Comparison of ENCODE assay signal across 8 mouse cellular contexts in the genomic region with DNA sequence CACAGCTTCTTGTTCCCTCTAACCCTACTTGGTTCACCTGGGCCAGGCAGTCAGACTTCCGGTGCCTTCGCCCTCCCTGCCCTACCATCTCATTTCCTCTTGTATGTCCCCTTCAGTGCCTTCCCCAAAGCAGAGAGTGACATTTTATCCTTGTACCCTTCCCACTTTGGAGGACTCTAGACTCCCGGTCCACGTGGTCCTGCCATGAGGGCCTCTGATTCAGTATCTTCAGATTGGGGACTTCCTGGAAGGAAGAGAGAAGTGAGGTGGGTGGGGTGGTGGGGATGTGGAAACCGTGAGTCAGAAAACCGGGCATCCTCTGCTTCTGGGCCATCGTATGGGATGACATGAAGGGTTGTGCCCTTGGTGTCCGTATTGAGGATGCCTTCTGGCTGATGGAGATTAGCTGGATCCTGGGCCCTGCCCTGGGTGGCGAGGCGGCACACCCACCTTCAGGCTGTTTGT. TPM values are rescaled to one million over a fixed set of nuclear protein-coding genes. Genes with fewer than 3 reads are reported as not detected.
DNase-seq lines count a peak whose midpoint lies in the region; ATAC-seq and TF ChIP-seq lines count a peak whose summit lies in the region.

No protein-coding gene starts in this region.

- peak overlapping the region; percentile 100 for H3K4me2 ChIP-seq in embryonic facial prominence, embryonic 11.5 days (ENCODE audit: low read depth, low read length)
- H3K4me2 ChIP-seq in hindbrain, embryonic 11.5 days (replicated peaks; ENCODE audit: low read depth, low read length), result peak overlapping the region; percentile 99
- peak overlapping the region; percentile 86 for H3K4me2 ChIP-seq in liver, embryonic 14.5 days (ENCODE audit: low read depth)

- no peak for DNase-seq in embryonic facial prominence, embryonic 11.5 days (ENCODE audit: low spot score)
- peak; percentile 21 for DNase-seq in hindbrain, embryonic 11.5 days (ENCODE audit: low spot score)
- DNase-seq in liver, embryonic 14.5 days (ENCODE audit: low read depth in 3 of 3, low spot score in 3 of 3), result peak; percentile 86 to 88 (median 87)
- DNase-seq in naive thymus-derived CD4-positive, alpha-beta T cell, adult 2 months (ENCODE audit: low read depth), result peak; percentile 66
- no peak for DNase-seq in layer of hippocampus, postnatal 10 days (ENCODE audit: low spot score in 2 of 2)
- no peak for DNase-seq in frontal cortex, postnatal 25 days (ENCODE audit: low spot score in 2 of 2)
- no peak for DNase-seq in gastrocnemius, postnatal 10 days

- peak overlapping the region; percentile 77 for H3K9ac ChIP-seq in embryonic facial prominence, embryonic 11.5 days (replicated peaks; ENCODE audit: low read length)
- H3K9ac ChIP-seq in hindbrain, embryonic 11.5 days (ENCODE audit: low read depth, low read length), result peak overlapping the region; percentile 16; the same call in 1 of the 2 replicates
- H3K9ac ChIP-seq in liver, embryonic 14.5 days (replicated peaks), result peak overlapping the region; percentile 98

- H3K27me3 ChIP-seq in E14TG2a.4 (ENCODE audit: insufficient read depth, low read length), result no peaks in the 10 kb centered on the region
- no peaks in the 10 kb centered on the region; the same call in 1 of the 2 replicates for H3K27me3 ChIP-seq in embryonic facial prominence, embryonic 11.5 days (ENCODE audit: control insufficient read depth, insufficient read depth, low read length)
- no peaks in the 10 kb centered on the region for H3K27me3 ChIP-seq in hindbrain, embryonic 11.5 days (ENCODE audit: control insufficient read depth, insufficient read depth, low read length)
- H3K27me3 ChIP-seq in liver, embryonic 14.5 days (ENCODE audit: control insufficient read depth, insufficient read depth, low read length), result no peaks in the 10 kb centered on the region

- 10% methylated on average over 9 of the region's 10 CpGs for WGBS in embryonic facial prominence, embryonic 11.5 days
- 16% methylated on average over 10 of the region's 10 CpGs for WGBS in hindbrain, embryonic 11.5 days
- 3% methylated on average over 10 of the region's 10 CpGs for WGBS in liver, embryonic 14.5 days (ENCODE audit: insufficient replicate concordance)

- peak overlapping the region; percentile 93 for H3K4me3 ChIP-seq in E14TG2a.4 (replicated peaks; ENCODE audit: low read length)
- peak overlapping the region; percentile 71 for H3K4me3 ChIP-seq in embryonic facial prominence, embryonic 11.5 days (ENCODE audit: low read depth, low read length)
- peak overlapping the region; percentile 71 for H3K4me3 ChIP-seq in hindbrain, embryonic 11.5 days (ENCODE audit: low read depth, low read length)
- peak overlapping the region; percentile 87 to 98 for H3K4me3 ChIP-seq in liver, embryonic 14.5 days (ENCODE audit: insufficient read depth in 1 of 2, low read depth in 2 of 2, low read length in 2 of 2)

- TF ChIP-seq EP300 in liver, embryonic 14.5 days (IDR thresholded peaks at IDR 0.05; ENCODE audit: low read depth), result peak; percentile 75; the same call in 1 of the 2 replicates

- H3K9me3 ChIP-seq in E14TG2a.4 (ENCODE audit: low read length), result no peaks in the 10 kb centered on the region
- H3K9me3 ChIP-seq in embryonic facial prominence, embryonic 11.5 days (replicated peaks; ENCODE audit: control insufficient read depth, low read length), result no peaks in the 10 kb centered on the region
- H3K9me3 ChIP-seq in hindbrain, embryonic 11.5 days (ENCODE audit: control insufficient read depth, low read length), result no peaks in the 10 kb centered on the region
- no peaks in the 10 kb centered on the region for H3K9me3 ChIP-seq in liver, embryonic 14.5 days (ENCODE audit: control insufficient read depth, low read length)

- H3K36me3 ChIP-seq in E14TG2a.4 (ENCODE audit: insufficient read depth, low read length), result peaks cover 52% of the 10 kb centered on the region
- H3K36me3 ChIP-seq in embryonic facial prominence, embryonic 11.5 days (replicated peaks; ENCODE audit: control insufficient read depth, insufficient read depth, low read depth, low read length), result no peaks in the 10 kb centered on the region
- H3K36me3 ChIP-seq in hindbrain, embryonic 11.5 days (ENCODE audit: control insufficient read depth, insufficient read depth, low read length), result no peaks in the 10 kb centered on the region
- H3K36me3 ChIP-seq in liver, embryonic 14.5 days (replicated peaks; ENCODE audit: control insufficient read depth, insufficient read depth, low read depth), result peaks cover 46% of the 10 kb centered on the region

- H3K4me1 ChIP-seq in E14TG2a.4 (replicated peaks; ENCODE audit: low read depth, low read length), result peaks cover 71% of the 10 kb centered on the region
- peaks cover 5% of the 10 kb centered on the region; the same call in 1 of the 2 replicates for H3K4me1 ChIP-seq in embryonic facial prominence, embryonic 11.5 days (ENCODE audit: control insufficient read depth, insufficient read depth, low read length)
- peaks cover 6% of the 10 kb centered on the region; the same call in 1 of the 2 replicates for H3K4me1 ChIP-seq in hindbrain, embryonic 11.5 days (replicated peaks; ENCODE audit: control insufficient read depth, insufficient read depth, low read length)
- H3K4me1 ChIP-seq in liver, embryonic 14.5 days (replicated peaks; ENCODE audit: control insufficient read depth in 2 of 2, insufficient read depth in 2 of 2, low read length in 1 of 2), result peaks cover 22 to 24% of the 10 kb centered on the region in 2 experiments

- ATAC-seq in embryonic facial prominence, embryonic 11.5 days (replicated peaks; ENCODE audit: insufficient number of reproducible peaks, low FRiP score, low TSS enrichment, low read depth), result no peak
- ATAC-seq in hindbrain, embryonic 11.5 days (ENCODE audit: low FRiP score), result no peak
- ATAC-seq in liver, embryonic 14.5 days (ENCODE audit: insufficient read depth), result peak; percentile 90

- no peak for TF ChIP-seq CTCF in E14TG2a.4 (conservative IDR thresholded peaks at IDR 0.05; ENCODE audit: low read length)
- TF ChIP-seq CTCF in liver, embryonic 14.5 days (IDR thresholded peaks at IDR 0.05; ENCODE audit: low read depth), result 0 out of 2 replicates have a peak, but pooled peaks have one; percentile 2

- no peak overlapping the region for H3K27ac ChIP-seq in embryonic facial prominence, embryonic 11.5 days (replicated peaks; ENCODE audit: low read depth, low read length)
- H3K27ac ChIP-seq in hindbrain, embryonic 11.5 days (ENCODE audit: low read depth, low read length), result no peak overlapping the region
- H3K27ac ChIP-seq in liver, embryonic 14.5 days, result peak overlapping the region; percentile 94

RNA-seq across cellular contexts. Expression of gene Slc1a5, which starts 2.1 kb away (rescaled TPM):
- 19.6 and 19.7 TPM in 2 replicates for polyA plus RNA-seq in embryonic facial prominence, embryonic 11.5 days (2014; fragmentation: Nextera tagmentation; extraction: Ambion mirVana)
- 15.0 and 15.1 TPM in 2 replicates for polyA plus RNA-seq in hindbrain, embryonic 11.5 days (2014; fragmentation: Nextera tagmentation; extraction: Ambion mirVana)
- polyA plus RNA-seq in liver, embryonic 14.5 days (2012; rRNA removed), result 157 and 160 TPM in 2 replicates
- 61.7 and 67.3 TPM in 2 replicates for polyA plus RNA-seq in liver, embryonic 14.5 days (2014; fragmentation: Nextera tagmentation; extraction: Ambion mirVana)
- 1 to 10 TPM; 4.0 to 4.6 TPM for total RNA-seq in layer of hippocampus, postnatal 10 days (2021)
- 10 to 100 TPM; 32.5 to 34.9 TPM for total RNA-seq in gastrocnemius, postnatal 10 days (2021)

RNA-seq across cellular contexts. Expression of gene Strn4, which starts 32.4 kb away (rescaled TPM):
- polyA plus RNA-seq in embryonic facial prominence, embryonic 11.5 days (2014; fragmentation: Nextera tagmentation; extraction: Ambion mirVana), result 102 and 121 TPM in 2 replicates
- polyA plus RNA-seq in hindbrain, embryonic 11.5 days (2014; fragmentation: Nextera tagmentation; extraction: Ambion mirVana), result 112 and 130 TPM in 2 replicates
- 41.3 and 43.0 TPM in 2 replicates for polyA plus RNA-seq in liver, embryonic 14.5 days (2012; rRNA removed)
- 27.2 and 32.2 TPM in 2 replicates for polyA plus RNA-seq in liver, embryonic 14.5 days (2014; fragmentation: Nextera tagmentation; extraction: Ambion mirVana)
- 100 to 1,000 TPM; 260 to 286 TPM for total RNA-seq in layer of hippocampus, postnatal 10 days (2021)
- 10 to 100 TPM; 42.3 to 46.1 TPM for total RNA-seq in gastrocnemius, postnatal 10 days (2021)

RNA-seq across cellular contexts. Expression of gene Fkrp, which starts 33.3 kb away (rescaled TPM):
- polyA plus RNA-seq in embryonic facial prominence, embryonic 11.5 days (2014; fragmentation: Nextera tagmentation; extraction: Ambion mirVana), result 21.0 and 24.9 TPM in 2 replicates
- polyA plus RNA-seq in hindbrain, embryonic 11.5 days (2014; fragmentation: Nextera tagmentation; extraction: Ambion mirVana), result 21.9 and 22.7 TPM in 2 replicates
- polyA plus RNA-seq in liver, embryonic 14.5 days (2012; rRNA removed), result 5.6 and 6.6 TPM in 2 replicates
- 7.2 and 8.9 TPM in 2 replicates for polyA plus RNA-seq in liver, embryonic 14.5 days (2014; fragmentation: Nextera tagmentation; extraction: Ambion mirVana)
- total RNA-seq in layer of hippocampus, postnatal 10 days (2021), result 10 to 100 TPM; 42.2 to 45.0 TPM
- total RNA-seq in gastrocnemius, postnatal 10 days (2021), result 10 to 100 TPM; 23.2 to 23.3 TPM

RNA-seq across cellular contexts. Expression of gene Ap2s1, which starts 45.0 kb away (rescaled TPM):
- polyA plus RNA-seq in embryonic facial prominence, embryonic 11.5 days (2014; fragmentation: Nextera tagmentation; extraction: Ambion mirVana), result 262 and 279 TPM in 2 replicates
- polyA plus RNA-seq in hindbrain, embryonic 11.5 days (2014; fragmentation: Nextera tagmentation; extraction: Ambion mirVana), result 298 and 307 TPM in 2 replicates
- polyA plus RNA-seq in liver, embryonic 14.5 days (2012; rRNA removed), result 165 and 175 TPM in 2 replicates
- 176 and 198 TPM in 2 replicates for polyA plus RNA-seq in liver, embryonic 14.5 days (2014; fragmentation: Nextera tagmentation; extraction: Ambion mirVana)
- 100 to 1,000 TPM; 348 to 366 TPM for total RNA-seq in layer of hippocampus, postnatal 10 days (2021)
- total RNA-seq in gastrocnemius, postnatal 10 days (2021), result 10 to 100 TPM; 65.4 to 71.9 TPM

RNA-seq across cellular contexts. Expression of gene Prkd2, which starts 59.4 kb away (rescaled TPM):
- 10.1 and 11.4 TPM in 2 replicates for polyA plus RNA-seq in embryonic facial prominence, embryonic 11.5 days (2014; fragmentation: Nextera tagmentation; extraction: Ambion mirVana)
- polyA plus RNA-seq in hindbrain, embryonic 11.5 days (2014; fragmentation: Nextera tagmentation; extraction: Ambion mirVana), result 8.8 and 9.4 TPM in 2 replicates
- polyA plus RNA-seq in liver, embryonic 14.5 days (2012; rRNA removed), result 2.5 and 3.2 TPM in 2 replicates
- 1.8 and 2.2 TPM in 2 replicates for polyA plus RNA-seq in liver, embryonic 14.5 days (2014; fragmentation: Nextera tagmentation; extraction: Ambion mirVana)
- 1 to 10 TPM; 7.5 to 9.9 TPM for total RNA-seq in layer of hippocampus, postnatal 10 days (2021)
- 10 to 100 TPM in 1 of 2 experiments, 1 to 10 TPM in 1; 9.8 to 14.0 TPM for total RNA-seq in gastrocnemius, postnatal 10 days (2021)

Comparison
In these comparisons a context has a peak if more than half of its experiments do, and no peak if none do; other contexts are left out.
1. DNase-seq: peak in hindbrain, embryonic 11.5 days (single experiment), liver, embryonic 14.5 days (3 of 3) and naive thymus-derived CD4-positive, alpha-beta T cell, adult 2 months (single experiment); none in embryonic facial prominence, embryonic 11.5 days (single experiment), layer of hippocampus, postnatal 10 days (0 of 2), frontal cortex, postnatal 25 days (0 of 2) and gastrocnemius, postnatal 10 days (single experiment).
2. H3K9ac ChIP-seq: peak in every context shown above with its lines; median percentile 98 in liver, embryonic 14.5 days; 77 in embryonic facial prominence, embryonic 11.5 days; 16 in hindbrain, embryonic 11.5 days.
3. Peak in every context shown above with its lines, with median percentiles within 50 percentile points of each other: H3K4me3 ChIP-seq and H3K4me2 ChIP-seq.